ENCODE assay signal across 8 mouse cellular contexts in the genomic region with DNA sequence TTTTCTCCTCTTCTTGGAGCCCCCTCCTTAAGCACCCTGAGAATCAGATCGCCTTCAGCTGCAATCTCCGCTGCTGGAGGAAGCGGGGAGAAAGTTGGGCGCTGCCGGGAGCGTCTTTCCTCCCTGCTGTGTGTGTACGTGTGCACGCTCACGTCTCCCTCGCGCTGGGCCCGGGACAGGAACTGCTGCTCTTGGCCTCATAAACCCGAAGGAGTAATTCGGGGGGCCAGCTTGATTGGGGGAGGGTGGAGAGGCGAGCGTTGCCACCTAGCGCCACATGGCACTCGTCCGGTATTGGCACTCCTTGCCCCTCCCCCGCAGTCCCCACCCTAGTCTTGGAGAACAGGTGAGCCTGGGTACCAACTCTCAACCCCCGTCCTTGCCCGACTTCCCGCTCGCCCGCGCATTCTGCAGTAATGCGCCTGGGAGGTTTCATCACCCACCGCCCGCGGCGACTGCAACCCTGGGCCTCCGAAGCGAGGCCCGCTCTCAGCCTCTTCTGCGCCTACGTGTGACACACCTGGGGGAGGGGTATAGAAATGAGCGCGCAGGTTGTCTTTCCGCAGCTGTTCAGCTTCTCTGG. TPM values are rescaled to one million over a fixed set of nuclear protein-coding genes. Genes with fewer than 3 reads are reported as not detected.
DNase-seq lines count a peak whose midpoint lies in the region; ATAC-seq and TF ChIP-seq lines count a peak whose summit lies in the region.

No protein-coding gene starts in this region.

- TF ChIP-seq CTCF in left cerebral cortex, adult 2 months (IDR thresholded peaks at IDR 0.05), result no peak

- peak overlapping the region; percentile 39; the same call in 1 of the 2 replicates for H3K9ac ChIP-seq in hindbrain, embryonic 16.5 days (ENCODE audit: low read depth, low read length)
- H3K9ac ChIP-seq in midbrain, embryonic 14.5 days (replicated peaks; ENCODE audit: low read length), result 0 out of 2 replicates have a peak overlapping the region, but pooled peaks have one; percentile 3

- peak overlapping the region; percentile 99 for H3K4me2 ChIP-seq in hindbrain, embryonic 16.5 days (ENCODE audit: low read length)
- H3K4me2 ChIP-seq in midbrain, embryonic 14.5 days (ENCODE audit: low read length), result peak overlapping the region; percentile 100

- DNase-seq in left cerebral cortex, adult 2 months (ENCODE audit: extremely low spot score in 1 of 2, low spot score in 2 of 2), result peak; percentile 16 to 18
- no peak for DNase-seq in left cerebral cortex, postnatal 25 days (ENCODE audit: low spot score in 2 of 2)
- DNase-seq in embryonic facial prominence, embryonic 10.5 days (ENCODE audit: low spot score), result peak; percentile 48
- peak; percentile 36 for DNase-seq in midbrain, embryonic 14.5 days
- no peak for DNase-seq in layer of hippocampus, adult 9-11 months
- DNase-seq in frontal cortex, adult 2 months (ENCODE audit: extremely low spot score in 1 of 2, low spot score in 1 of 2), result no peak
- DNase-seq in adrenal gland, adult 8-10 months, result no peak

- no peak overlapping the region for H3K27ac ChIP-seq in left cerebral cortex, adult 2 months
- no peak overlapping the region; the same call in 1 of the 2 replicates for H3K27ac ChIP-seq in embryonic facial prominence, embryonic 10.5 days (replicated peaks)
- no peak overlapping the region for H3K27ac ChIP-seq in hindbrain, embryonic 16.5 days (ENCODE audit: low read depth, low read length)
- no peak overlapping the region for H3K27ac ChIP-seq in midbrain, embryonic 14.5 days (replicated peaks; ENCODE audit: low read depth, low read length)

- H3K36me3 ChIP-seq in embryonic facial prominence, embryonic 10.5 days (replicated peaks), result no peaks in the 10 kb centered on the region
- no peaks in the 10 kb centered on the region for H3K36me3 ChIP-seq in hindbrain, embryonic 16.5 days (ENCODE audit: control insufficient read depth, insufficient read depth, low read length)
- no peaks in the 10 kb centered on the region for H3K36me3 ChIP-seq in midbrain, embryonic 14.5 days (ENCODE audit: control insufficient read depth, insufficient read depth, low read length)

- H3K4me3 ChIP-seq in left cerebral cortex, adult 2 months, result peak overlapping the region; percentile 16
- peak overlapping the region; percentile 73 for H3K4me3 ChIP-seq in embryonic facial prominence, embryonic 10.5 days
- peak overlapping the region; percentile 77 for H3K4me3 ChIP-seq in hindbrain, embryonic 16.5 days (ENCODE audit: low read length)
- H3K4me3 ChIP-seq in midbrain, embryonic 14.5 days (replicated peaks; ENCODE audit: low read depth, low read length), result peak overlapping the region; percentile 59

- 1% methylated on average over 39 of the region's 39 CpGs for WGBS in embryonic facial prominence, embryonic 10.5 days
- WGBS in hindbrain, embryonic 16.5 days, result 1% methylated on average over 39 of the region's 39 CpGs
- WGBS in midbrain, embryonic 14.5 days, result 2% methylated on average over 39 of the region's 39 CpGs

- intact Hi-C loops in left cerebral cortex, adult 2 months (cut with DNase I), result loop anchor here (5.0 kb wide), 2 partner anchors 124 to 236 kb away; no protein-coding TSS in a partner anchor
- intact Hi-C loops in left cerebral cortex, postnatal 25 days (cut with DNase I), result no loop called here

- H3K9me3 ChIP-seq in embryonic facial prominence, embryonic 10.5 days, result no peaks in the 10 kb centered on the region
- no peaks in the 10 kb centered on the region for H3K9me3 ChIP-seq in hindbrain, embryonic 16.5 days (ENCODE audit: control insufficient read depth, low read length)
- H3K9me3 ChIP-seq in midbrain, embryonic 14.5 days (ENCODE audit: control insufficient read depth, low read length), result no peaks in the 10 kb centered on the region

- H3K4me1 ChIP-seq in embryonic facial prominence, embryonic 10.5 days, result peaks cover 35% of the 10 kb centered on the region
- peaks cover 17% of the 10 kb centered on the region for H3K4me1 ChIP-seq in hindbrain, embryonic 16.5 days (ENCODE audit: control insufficient read depth, insufficient read depth, low read depth, low read length)
- peaks cover 17% of the 10 kb centered on the region for H3K4me1 ChIP-seq in midbrain, embryonic 14.5 days (ENCODE audit: control insufficient read depth, insufficient read depth, low read length)

- ATAC-seq in hindbrain, embryonic 16.5 days, result no peak
- ATAC-seq in midbrain, embryonic 14.5 days (ENCODE audit: low FRiP score, low TSS enrichment), result no peak

- peaks cover 70% of the 10 kb centered on the region for H3K27me3 ChIP-seq in embryonic facial prominence, embryonic 10.5 days (replicated peaks; ENCODE audit: low read depth, poor library complexity, severe bottlenecking)
- peaks cover 8% of the 10 kb centered on the region for H3K27me3 ChIP-seq in hindbrain, embryonic 16.5 days (replicated peaks; ENCODE audit: control insufficient read depth, insufficient read depth, low read length)
- peaks cover 30% of the 10 kb centered on the region for H3K27me3 ChIP-seq in midbrain, embryonic 14.5 days (ENCODE audit: control insufficient read depth, insufficient read depth, low read length)

RNA-seq across cellular contexts. Expression of a gene that starts 1.5 kb away (rescaled TPM):
- total RNA-seq in left cerebral cortex, adult 2 months (2021), result 1 to 10 TPM; 1.2 to 2.0 TPM
- total RNA-seq in left cerebral cortex, postnatal 25 days (2021), result 1 to 10 TPM; 1.2 to 1.6 TPM
- polyA plus RNA-seq in embryonic facial prominence, embryonic 10.5 days (2016; fragmentation: Nextera tagmentation; extraction: Ambion mirVana), result 1.5 and 2.1 TPM in 2 replicates
- 1.5 and 1.6 TPM in 2 replicates for polyA plus RNA-seq in hindbrain, embryonic 16.5 days (2015; fragmentation: Nextera tagmentation; extraction: Ambion mirVana)
- polyA plus RNA-seq in midbrain, embryonic 14.5 days (2014; fragmentation: Nextera tagmentation; extraction: Ambion mirVana), result 0.46 and 0.97 TPM in 2 replicates
- polyA plus RNA-seq in frontal cortex, adult 2 months (2012; rRNA removed), result 1.2 and 1.8 TPM in 2 replicates
- 1 to 10 TPM in 2 of 4 experiments, under 1 TPM in 2; 0.67 to 2.3 (median 1.3) TPM for total RNA-seq in adrenal gland, adult 8-10 months (2022)

Comparison
In these comparisons a context has a peak if more than half of its experiments do, and no peak if none do; other contexts are left out.
1. DNase-seq: peak in left cerebral cortex, adult 2 months (2 of 2), embryonic facial prominence, embryonic 10.5 days (single experiment) and midbrain, embryonic 14.5 days (single experiment); none in left cerebral cortex, postnatal 25 days (0 of 2), layer of hippocampus, adult 9-11 months (single experiment), frontal cortex, adult 2 months (0 of 2) and adrenal gland, adult 8-10 months (single experiment).
2. H3K4me3 ChIP-seq: peak in every context shown above with its lines; median percentile 77 in hindbrain, embryonic 16.5 days; 73 in embryonic facial prominence, embryonic 10.5 days; 59 in midbrain, embryonic 14.5 days; 16 in left cerebral cortex, adult 2 months.